Comparison of ENCODE assay signal across 12 mouse cellular contexts in the genomic region with DNA sequence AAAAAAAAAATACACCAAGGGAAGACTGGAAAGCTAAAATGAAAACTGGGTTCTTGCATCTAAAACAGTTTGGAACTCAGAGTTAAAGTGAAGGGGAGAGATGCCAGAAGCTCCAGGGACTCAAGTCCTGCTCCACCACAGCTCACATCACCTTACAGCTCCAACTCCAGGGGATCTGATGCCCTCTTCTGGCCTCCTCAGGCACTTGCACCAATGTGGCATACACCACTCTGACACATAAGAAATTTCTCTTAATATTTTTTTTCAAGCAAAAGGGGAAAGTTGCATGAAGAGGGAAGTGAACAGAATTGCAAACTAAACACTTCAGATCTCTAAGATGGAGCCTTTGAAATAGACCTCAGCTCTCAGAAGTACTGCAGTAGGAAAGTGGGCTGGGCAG. TPM values are rescaled to one million over a fixed set of nuclear protein-coding genes. Genes with fewer than 3 reads are reported as not detected.
DNase-seq lines count a peak whose midpoint lies in the region; ATAC-seq and TF ChIP-seq lines count a peak whose summit lies in the region.
"Had no signal": no experiment of that assay in that cellular context is flagged by ENCODE, and none has a peak within 500 bp of the region (broad histone marks: within the 10 kb centered on the region; RNA-seq: fewer than 3 reads in every experiment).

No protein-coding gene starts in this region.

- H3K9ac ChIP-seq in kidney, postnatal 0 days (ENCODE audit: low read depth, low read length), result no peak overlapping the region
- no peak overlapping the region for H3K9ac ChIP-seq in ES-E14 (ENCODE audit: insufficient read depth, low read depth, low read length, poor library complexity, severe bottlenecking)
- H3K9ac ChIP-seq: midbrain, embryonic 13.5 days had no signal

- no peak overlapping the region for H3K27ac ChIP-seq in kidney, postnatal 0 days
- no peak overlapping the region for H3K27ac ChIP-seq in ES-E14 (ENCODE audit: insufficient read depth, low read depth, low read length, poor library complexity, severe bottlenecking)
- H3K27ac ChIP-seq: midbrain, embryonic 13.5 days had no signal

- no peaks in the 10 kb centered on the region for H3K36me3 ChIP-seq in kidney, postnatal 0 days (ENCODE audit: insufficient read depth, low read length)
- peaks cover 4% of the 10 kb centered on the region; the same call in 1 of the 2 replicates for H3K36me3 ChIP-seq in ES-E14 (ENCODE audit: control insufficient read depth, insufficient read depth, low read length, poor library complexity, severe bottlenecking)

- H3K4me1 ChIP-seq in kidney, postnatal 0 days (replicated peaks; ENCODE audit: insufficient read depth, low read length), result no peaks in the 10 kb centered on the region
- no peaks in the 10 kb centered on the region; a peak in 1 of 4 replicates for H3K4me1 ChIP-seq in ES-E14 (ENCODE audit: control insufficient read depth in 2 of 2, insufficient read depth in 2 of 2, low read length in 2 of 2, poor library complexity in 1 of 2)
- H3K4me1 ChIP-seq: midbrain, embryonic 13.5 days had no signal

- no peaks in the 10 kb centered on the region for H3K9me3 ChIP-seq in kidney, postnatal 0 days (replicated peaks; ENCODE audit: low read length)
- H3K9me3 ChIP-seq in ES-E14 (ENCODE audit: control insufficient read depth, insufficient read depth, low read depth, low read length), result no peaks in the 10 kb centered on the region
- H3K9me3 ChIP-seq: midbrain, embryonic 13.5 days had no signal

- TF ChIP-seq CTCF in kidney, postnatal 0 days (IDR thresholded peaks at IDR 0.05; ENCODE audit: low read depth), result peak; percentile 40; the same call in 1 of the 2 replicates

- no peak for ATAC-seq in kidney, postnatal 0 days (replicated peaks; ENCODE audit: low FRiP score, low read depth)
- ATAC-seq in granulocyte monocyte progenitor cell, adult 5-6 weeks (replicated peaks; ENCODE audit: poor library complexity, severe bottlenecking), result peak; percentile 78
- ATAC-seq: midbrain, embryonic 13.5 days had no signal

- no peak overlapping the region for H3K4me2 ChIP-seq in kidney, postnatal 0 days (ENCODE audit: low read length)
- H3K4me2 ChIP-seq: midbrain, embryonic 13.5 days had no signal

- intact Hi-C loops in gastrocnemius, postnatal 14 days (cut with DNase I; ENCODE audit: low total_unique reads), result no loop called here

- H3K27me3 ChIP-seq in kidney, postnatal 0 days (ENCODE audit: insufficient read depth, low read length), result no peaks in the 10 kb centered on the region
- H3K27me3 ChIP-seq: midbrain, embryonic 13.5 days had no signal

- in situ Hi-C loops in ES-E14 (cut with MboI; ENCODE audit: low sequenced_read_pairs in 2 of 2, unreplicated experiment in 2 of 2), result no loop called here

- no peak for DNase-seq in kidney, postnatal 0 days (ENCODE audit: low spot score)
- DNase-seq in kidney, adult 9 months, result no peak
- peak; percentile 58 for DNase-seq in A20 (ENCODE audit: low read depth, low spot score)
- DNase-seq in ES-E14 (ENCODE audit: low read depth, low spot score), result peak; percentile 29
- DNase-seq in MN1 (ENCODE audit: low spot score), result no peak
- no peak for DNase-seq in gastrocnemius, postnatal 14 days
- no peak for DNase-seq in urinary bladder, postnatal 4 days (ENCODE audit: low spot score in 2 of 2)
- DNase-seq: adrenal gland, adult 2 months; heart, postnatal 14 days; kidney, postnatal 25 days had no signal

- H3K4me3 ChIP-seq in kidney, postnatal 0 days (replicated peaks; ENCODE audit: low read depth, low read length), result no peak overlapping the region
- no peak overlapping the region for H3K4me3 ChIP-seq in ES-E14 (ENCODE audit: insufficient read depth in 1 of 2, low read depth in 1 of 2, low read length in 2 of 2, poor library complexity in 1 of 2, severe bottlenecking in 1 of 2)
- H3K4me3 ChIP-seq: midbrain, embryonic 13.5 days had no signal

TF ChIP-seq in ES-E14, 5 proteins besides CTCF, POLR2A, EP300 and RAD21:
- TF ChIP-seq HCFC1 (IDR thresholded peaks at IDR 0.05; ENCODE audit: borderline replicate concordance, insufficient read depth, low read length) (no peak), MAFK (IDR thresholded peaks at IDR 0.05; ENCODE audit: insufficient read depth, low read depth, low read length) (no peak), CHD2 (IDR thresholded peaks at IDR 0.05; ENCODE audit: low read depth, low read length) (no peak), ZNF384 (IDR thresholded peaks at IDR 0.05; ENCODE audit: low read depth, low read length) (no peak), ZC3H11A (IDR thresholded peaks at IDR 0.05; ENCODE audit: borderline replicate concordance, low read depth, low read length) (peak; percentile 46; the same call in 1 of the 2 replicates)

RNA-seq across cellular contexts. Expression of a gene that starts 8.8 kb away (rescaled TPM):
- 11.9 and 12.2 TPM in 2 replicates for polyA plus RNA-seq in kidney, postnatal 0 days (2015; fragmentation: Nextera tagmentation; extraction: Ambion mirVana)
- 13.6 and 15.3 TPM in 2 replicates for total RNA-seq in ES-E14 (2012; rRNA removed)
- 10.9 and 16.1 TPM in 2 replicates for total RNA-seq in granulocyte monocyte progenitor cell, adult 5-6 weeks (2014; fragmentation: Nextera tagmentation)
- 6.2 and 6.9 TPM in 2 replicates for total RNA-seq in granulocyte monocyte progenitor cell, adult 5-6 weeks (2017)
- total RNA-seq in gastrocnemius, postnatal 14 days (2021), result 10 to 100 TPM in 1 of 2 experiments, 1 to 10 TPM in 1; 7.4 to 12.0 TPM

RNA-seq across cellular contexts. Expression of a gene that starts 31.7 kb away (rescaled TPM):
- polyA plus RNA-seq in kidney, postnatal 0 days (2015; fragmentation: Nextera tagmentation; extraction: Ambion mirVana), result 144 and 151 TPM in 2 replicates
- total RNA-seq in ES-E14 (2012; rRNA removed), result 45.2 and 50.1 TPM in 2 replicates
- 34.6 and 41.1 TPM in 2 replicates for total RNA-seq in granulocyte monocyte progenitor cell, adult 5-6 weeks (2014; fragmentation: Nextera tagmentation)
- 30.0 and 46.5 TPM in 2 replicates for total RNA-seq in granulocyte monocyte progenitor cell, adult 5-6 weeks (2017)
- 10 to 100 TPM; 80.0 to 81.2 TPM for total RNA-seq in gastrocnemius, postnatal 14 days (2021)

RNA-seq across cellular contexts. Expression of a gene that starts 32.6 kb away (rescaled TPM):
- 19.3 and 23.0 TPM in 2 replicates for polyA plus RNA-seq in kidney, postnatal 0 days (2015; fragmentation: Nextera tagmentation; extraction: Ambion mirVana)
- 13.2 and 16.4 TPM in 2 replicates for total RNA-seq in ES-E14 (2012; rRNA removed)
- total RNA-seq in granulocyte monocyte progenitor cell, adult 5-6 weeks (2014; fragmentation: Nextera tagmentation), result 1.7 and 2.0 TPM in 2 replicates
- 0.09 and 0.21 TPM in 2 replicates for total RNA-seq in granulocyte monocyte progenitor cell, adult 5-6 weeks (2017)
- total RNA-seq in gastrocnemius, postnatal 14 days (2021), result 1,000 to 10,000 TPM; 1,133 to 1,242 TPM

RNA-seq across cellular contexts. Expression of a gene that starts 46.8 kb away (rescaled TPM):
- polyA plus RNA-seq in kidney, postnatal 0 days (2015; fragmentation: Nextera tagmentation; extraction: Ambion mirVana), result 9.1 and 9.8 TPM in 2 replicates
- total RNA-seq in ES-E14 (2012; rRNA removed), result 91.1 and 97.0 TPM in 2 replicates
- 38.6 and 52.6 TPM in 2 replicates for total RNA-seq in granulocyte monocyte progenitor cell, adult 5-6 weeks (2014; fragmentation: Nextera tagmentation)
- total RNA-seq in granulocyte monocyte progenitor cell, adult 5-6 weeks (2017), result 31.0 and 31.1 TPM in 2 replicates
- 10 to 100 TPM; 25.9 to 26.8 TPM for total RNA-seq in gastrocnemius, postnatal 14 days (2021)

Comparison
In these comparisons a context has a peak if more than half of its experiments do, and no peak if none do; other contexts are left out.
1. DNase-seq: peak in A20 (single experiment) and ES-E14 (single experiment); none in kidney, postnatal 0 days (single experiment), kidney, adult 9 months (single experiment), MN1 (single experiment), gastrocnemius, postnatal 14 days (single experiment) and urinary bladder, postnatal 4 days (0 of 2).
2. RNA of a gene that starts 32.6 kb away (total RNA-seq): 1,133 to 1,242 TPM in gastrocnemius, postnatal 14 days; 13.2 to 16.4 TPM in ES-E14 and 0.09 to 2.0 TPM in granulocyte monocyte progenitor cell, adult 5-6 weeks; every median in the first group is over 10 times any median in the second.